Mouse (Mus musculus) cerebral cortex, adult 2 months (tissue): ENCODE data around the gene Topbp1.

Source experiments
- WGBS: fragments of 180-500 bp; shearing (Covaris S2); methylation state at CpG from one replicate; pipeline ENCODE4 v1.1.7; 2018; 5-methylcytosine and 5-hydroxymethylcytosine counted together

Topbp1 gene

GRCm38 (mm10) chr9:103304927-103305326, at the start of gene Topbp1, which contains the start of gene 1300017J02Rik:
Topbp1 (plus strand) TSS chr9:103305215.
1300017J02Rik (minus strand) TSS chr9:103305082.
- under 1% methylated on average over 49 of the region's 49 CpGs for WGBS

- WGBS: 87% methylated on average over 4 of the region's 4 CpGs
These were observed 39.2 kb upstream of the Topbp1 start for GRCm38 (mm10) chr9:103265778-103266177.

- WGBS: 23% methylated on average over 4 of the region's 4 CpGs
These were observed 33.9 kb upstream of the Topbp1 start for GRCm38 (mm10) chr9:103271104-103271503.

GRCm38 (mm10) chr9:103274819-103275218, 30.2 kb upstream of the Topbp1 start:
- WGBS: 94% methylated on average over 8 of the region's 8 CpGs

GRCm38 (mm10) chr9:103275676-103276075, 29.3 kb upstream of the Topbp1 start:
- WGBS: 97% methylated on average over 1 of the region's 1 CpGs

GRCm38 (mm10) chr9:103276876-103277275, 28.1 kb upstream of the Topbp1 start:
- 94% methylated on average over 6 of the region's 6 CpGs for WGBS

- 74% methylated on average over 4 of the region's 4 CpGs for WGBS
These were observed 18.6 kb upstream of the Topbp1 start for GRCm38 (mm10) chr9:103286396-103286795.

- WGBS: 70% methylated on average over 13 of the region's 13 CpGs
These were observed 18.1 kb upstream of the Topbp1 start for GRCm38 (mm10) chr9:103286901-103287422.

GRCm38 (mm10) chr9:103287840-103288488, 17.1 kb upstream of the Topbp1 start:
- WGBS: 91% methylated on average over 19 of the region's 19 CpGs

- WGBS: 87% methylated on average over 13 of the region's 13 CpGs
These were observed 16.4 kb upstream of the Topbp1 start for GRCm38 (mm10) chr9:103288489-103289180.

GRCm38 (mm10) chr9:103294507-103294906, 10.5 kb upstream of the Topbp1 start:
- 94% methylated on average over 2 of the region's 2 CpGs for WGBS

GRCm38 (mm10) chr9:103301086-103301485, 3.9 kb upstream of the Topbp1 start:
- 89% methylated on average over 8 of the region's 8 CpGs for WGBS

GRCm38 (mm10) chr9:103302239-103302638, 2.8 kb upstream of the Topbp1 start:
- WGBS: 69% methylated on average over 4 of the region's 4 CpGs

- 42% methylated on average over 3 of the region's 3 CpGs for WGBS
These were observed 2.3 kb upstream of the Topbp1 start for GRCm38 (mm10) chr9:103302666-103303065.

- WGBS: 1% methylated on average over 40 of the region's 40 CpGs
These were observed 472 bp downstream of the Topbp1 start for GRCm38 (mm10) chr9:103305332-103306041.

GRCm38 (mm10) chr9:103309832-103310231, 4.8 kb downstream of the Topbp1 start:
- WGBS: 91% methylated on average over 6 of the region's 6 CpGs

GRCm38 (mm10) chr9:103324678-103325077, 19.7 kb downstream of the Topbp1 start:
- WGBS: 83% methylated on average over 1 of the region's 2 CpGs

- WGBS: 89% methylated on average over 9 of the region's 9 CpGs
These were observed 21.4 kb downstream of the Topbp1 start for GRCm38 (mm10) chr9:103326449-103326848.

GRCm38 (mm10) chr9:103332663-103333062, 27.6 kb downstream of the Topbp1 start:
- 75% methylated on average over 6 of the region's 6 CpGs for WGBS

- WGBS: 79% methylated on average over 4 of the region's 4 CpGs
These were observed 42.0 kb downstream of the Topbp1 start for GRCm38 (mm10) chr9:103347045-103347444.

GRCm38 (mm10) chr9:103347996-103348490, 43.0 kb downstream of the Topbp1 start:
- 66% methylated on average over 1 of the region's 1 CpGs for WGBS
